ENCODE assay signal across 9 mouse cellular contexts in the genomic region with DNA sequence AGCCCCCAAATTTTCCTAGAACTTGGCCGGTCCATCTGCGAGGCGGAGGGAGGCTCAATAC. TPM values are rescaled to one million over a fixed set of nuclear protein-coding genes. Genes with fewer than 3 reads are reported as not detected.
A peak's percentile ranks its signal among the peaks of the same experiment; 100 is the strongest.
DNase-seq lines count a peak whose midpoint lies in the region; ATAC-seq and TF ChIP-seq lines count a peak whose summit lies in the region.
"Had no signal": no experiment of that assay in that cellular context is flagged by ENCODE, and none has a peak within 500 bp of the region (broad histone marks: within the 10 kb centered on the region; RNA-seq: fewer than 3 reads in every experiment).

A gene (minus strand): TSS at position 14 of the 61 bp plus-strand sequence.

- no peak for TF ChIP-seq CTCF in ES-Bruce4 (IDR thresholded peaks at IDR 0.05; ENCODE audit: low read depth, low read length)
- TF ChIP-seq CTCF in forebrain, postnatal 0 days (IDR thresholded peaks at IDR 0.05; ENCODE audit: low read depth), result no peak; the same call in 1 of the 2 replicates

- no peak for ATAC-seq in heart, embryonic 13.5 days (ENCODE audit: extremely low read depth, insufficient number of reproducible peaks, low FRiP score, low TSS enrichment)
- ATAC-seq in forebrain, postnatal 0 days, result no peak

- 0% methylated on average over 3 of the region's 3 CpGs for WGBS in heart, embryonic 13.5 days
- WGBS in forebrain, postnatal 0 days, result 0% methylated on average over 3 of the region's 3 CpGs
- 0% methylated on average over 3 of the region's 3 CpGs for WGBS in macrophage (ENCODE audit: missing documents)

- peak within 1 kb of the TSS; percentile 81 for H3K4me3 ChIP-seq in heart, embryonic 13.5 days
- H3K4me3 ChIP-seq in ES-Bruce4 (ENCODE audit: low read depth, low read length), result peak within 1 kb of the TSS; percentile 66
- H3K4me3 ChIP-seq in forebrain, postnatal 0 days (ENCODE audit: low read depth, low read length), result peak within 1 kb of the TSS; percentile 66
- peak within 1 kb of the TSS; percentile 32 for H3K4me3 ChIP-seq in macrophage (ENCODE audit: inconsistent target)

- no peak for TF ChIP-seq EP300 in ES-Bruce4 (IDR thresholded peaks at IDR 0.05; ENCODE audit: insufficient read depth, low read depth, low read length)

- H3K27me3 ChIP-seq in heart, embryonic 13.5 days (replicated peaks), result peaks cover 44% of the 10 kb centered on the region
- no peaks in the 10 kb centered on the region for H3K27me3 ChIP-seq in ES-Bruce4 (ENCODE audit: control insufficient read depth, insufficient read depth, low read length, poor library complexity, severe bottlenecking)
- no peaks in the 10 kb centered on the region for H3K27me3 ChIP-seq in forebrain, postnatal 0 days (ENCODE audit: insufficient read depth, low read length)

- peaks cover 4% of the 10 kb centered on the region for H3K36me3 ChIP-seq in heart, embryonic 13.5 days
- H3K36me3 ChIP-seq in ES-Bruce4 (ENCODE audit: control insufficient read depth, insufficient read depth, low read length, poor library complexity, severe bottlenecking) (no peaks in the 10 kb centered on the region), macrophage (ENCODE audit: inconsistent target) (no peaks in the 10 kb centered on the region)
- peaks cover 3% of the 10 kb centered on the region; the same call in 1 of the 2 replicates for H3K36me3 ChIP-seq in forebrain, postnatal 0 days (ENCODE audit: insufficient read depth)

- no peak for DNase-seq in heart, adult 8-10 months (ENCODE audit: low spot score)
- DNase-seq in forebrain, postnatal 0 days, result no peak
- DNase-seq in right cerebral cortex, postnatal 10 days (ENCODE audit: low spot score in 2 of 2), result no peak
- DNase-seq in left cerebral cortex, adult 18-20 months (ENCODE audit: low spot score in 2 of 2), result no peak
- no peak for DNase-seq in cerebellum, adult 8-10 months

- peak within 1 kb of the TSS; percentile 95 for H3K4me2 ChIP-seq in heart, embryonic 13.5 days
- H3K4me2 ChIP-seq in forebrain, postnatal 0 days (ENCODE audit: low read depth), result peak within 1 kb of the TSS; percentile 77

- peak within 1 kb of the TSS; percentile 94 for H3K9ac ChIP-seq in heart, embryonic 13.5 days
- H3K9ac ChIP-seq in ES-Bruce4 (ENCODE audit: low read depth, poor library complexity, severe bottlenecking), result peak within 1 kb of the TSS; percentile 91
- peak within 1 kb of the TSS; percentile 92 for H3K9ac ChIP-seq in forebrain, postnatal 0 days

- H3K9me3 ChIP-seq in heart, embryonic 13.5 days, result no peaks in the 10 kb centered on the region
- no peaks in the 10 kb centered on the region for H3K9me3 ChIP-seq in ES-Bruce4 (replicated peaks; ENCODE audit: control insufficient read depth, insufficient read depth, low read length, poor library complexity, severe bottlenecking)
- no peaks in the 10 kb centered on the region for H3K9me3 ChIP-seq in forebrain, postnatal 0 days (ENCODE audit: low read length)

- TF ChIP-seq POLR2A in ES-Bruce4 (IDR thresholded peaks at IDR 0.05; ENCODE audit: insufficient read depth, low read length), result no peak

- H3K27ac ChIP-seq in heart, embryonic 13.5 days (replicated peaks), result peak within 1 kb of the TSS; percentile 69
- H3K27ac ChIP-seq in ES-Bruce4 (ENCODE audit: insufficient read depth, low read length) (no peak within 1 kb of the TSS), macrophage (no peak within 1 kb of the TSS)
- H3K27ac ChIP-seq in forebrain, postnatal 0 days (ENCODE audit: low read depth, low read length), result peak within 1 kb of the TSS; percentile 82

- peaks cover 22% of the 10 kb centered on the region for H3K4me1 ChIP-seq in heart, embryonic 13.5 days
- no peaks in the 10 kb centered on the region for H3K4me1 ChIP-seq in ES-Bruce4 (ENCODE audit: control insufficient read depth, insufficient read depth, low read length)
- 0 out of 2 replicates have a peak, but pooled peaks cover 6% of the 10 kb centered on the region for H3K4me1 ChIP-seq in forebrain, postnatal 0 days (ENCODE audit: insufficient read depth)

- no peaks in the 10 kb centered on the region for H3K79me2 ChIP-seq in macrophage (ENCODE audit: inconsistent target)

RNA-seq across cellular contexts. Expression of the gene that starts here (rescaled TPM):
- polyA plus RNA-seq in heart, embryonic 13.5 days (2015; fragmentation: Nextera tagmentation; extraction: Ambion mirVana), result 0.15 and 0.27 TPM in 2 replicates
- under 1 TPM; 0.31 to 0.68 (median 0.48) TPM for total RNA-seq in heart, adult 8-10 months (2022)
- polyA plus RNA-seq in ES-Bruce4 (2011; ENCODE audit: insufficient read depth, insufficient read length, low read depth, missing spikeins) (0.24 and 1.0 TPM in 2 replicates), macrophage (2018) (0.23 to 0.79 TPM (median 0.74 TPM) in 3 replicates)
- 4.9 and 5.2 TPM in 2 replicates for total RNA-seq in forebrain, postnatal 0 days (2014; rRNA removed)
- 0.76 and 0.97 TPM in 2 replicates for polyA plus RNA-seq in forebrain, postnatal 0 days (2015; fragmentation: Nextera tagmentation; extraction: Ambion mirVana)
- total RNA-seq in macrophage (2018; cell fraction: chromatin; rRNA removed), result under 1 TPM in 8 of 26 experiments, not detected in 18; 0.31 to 0.79 (median 0.41) TPM
- under 1 TPM; 0.10 to 0.92 (median 0.37) TPM for total RNA-seq in macrophage (2018; cell fraction: cytosol; rRNA removed)
- total RNA-seq in macrophage (2018; cell fraction: nucleus; rRNA removed), result 1 to 10 TPM in 1 of 26 experiments, under 1 TPM in 13, not detected in 12; 0.22 to 1.1 (median 0.54) TPM
- total RNA-seq in left cerebral cortex, adult 18-20 months (2021), result 1 to 10 TPM; 4.1 to 5.3 TPM
- polyA plus RNA-seq: CD4-positive, CD25-positive, alpha-beta regulatory T cell, adult 4 months had no signal

Comparison
In these comparisons a context has a peak if more than half of its experiments do, and no peak if none do; other contexts are left out.
1. H3K27ac ChIP-seq: peak in heart, embryonic 13.5 days (single experiment) and forebrain, postnatal 0 days (single experiment); none in ES-Bruce4 (single experiment) and macrophage (single experiment).
2. Peak in every context shown above with its lines, with median percentiles within 50 percentile points of each other: H3K4me3 ChIP-seq and H3K9ac ChIP-seq.